Mouse (Mus musculus): ENCODE data around the gene Sptssa. TPM values are rescaled to one million over a fixed set of nuclear protein-coding genes. Genes with fewer than 3 reads are reported as not detected.

Gene Sptssa
- total RNA-seq, 2 experiments from 2014 or later: 19.1 to 22.9 TPM

DNA sequence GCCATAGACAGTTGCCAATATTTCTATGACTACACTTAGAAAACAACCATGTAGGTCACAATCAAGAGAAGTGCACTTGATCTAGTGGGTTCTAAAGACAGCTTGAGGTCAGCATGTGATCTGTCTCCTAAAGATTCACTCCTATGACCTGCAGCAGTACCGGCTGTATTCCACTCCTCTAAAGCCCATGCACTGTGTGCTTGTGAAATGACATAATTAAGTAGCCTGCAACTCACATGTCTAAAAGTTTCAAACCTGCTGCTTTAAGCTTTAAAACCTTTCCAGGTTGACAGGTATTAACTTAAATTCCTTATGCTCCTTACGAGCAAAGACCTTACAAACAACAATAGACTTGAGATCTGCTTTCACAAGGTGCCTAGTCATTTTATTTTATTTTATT lies 853 bp upstream of the Sptssa start:
- intact Hi-C loops (cut with DNase I; ENCODE audit: low total_unique reads): no loop called here
- no peak for DNase-seq

DNA sequence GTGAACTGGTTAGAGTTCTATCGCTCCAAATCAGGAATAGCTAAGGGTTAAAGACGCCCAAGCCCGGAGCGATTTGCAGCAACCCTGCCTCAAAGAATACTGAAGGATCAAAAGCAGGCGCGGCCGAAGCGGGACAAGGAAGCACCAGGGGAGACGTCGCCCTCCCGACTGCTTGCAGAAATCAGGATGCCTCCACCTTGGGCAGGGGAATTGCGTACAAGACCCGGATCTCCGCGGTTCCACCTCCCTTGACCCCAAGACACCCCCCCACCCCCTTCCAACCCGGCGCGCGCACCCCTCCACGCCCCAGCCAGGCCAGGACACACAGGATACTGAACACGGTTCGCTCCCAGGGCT lies 356 bp downstream of the Sptssa start:
- intact Hi-C loops (cut with DNase I; ENCODE audit: low total_unique reads): no loop called here
- DNase-seq: no peak

DNA sequence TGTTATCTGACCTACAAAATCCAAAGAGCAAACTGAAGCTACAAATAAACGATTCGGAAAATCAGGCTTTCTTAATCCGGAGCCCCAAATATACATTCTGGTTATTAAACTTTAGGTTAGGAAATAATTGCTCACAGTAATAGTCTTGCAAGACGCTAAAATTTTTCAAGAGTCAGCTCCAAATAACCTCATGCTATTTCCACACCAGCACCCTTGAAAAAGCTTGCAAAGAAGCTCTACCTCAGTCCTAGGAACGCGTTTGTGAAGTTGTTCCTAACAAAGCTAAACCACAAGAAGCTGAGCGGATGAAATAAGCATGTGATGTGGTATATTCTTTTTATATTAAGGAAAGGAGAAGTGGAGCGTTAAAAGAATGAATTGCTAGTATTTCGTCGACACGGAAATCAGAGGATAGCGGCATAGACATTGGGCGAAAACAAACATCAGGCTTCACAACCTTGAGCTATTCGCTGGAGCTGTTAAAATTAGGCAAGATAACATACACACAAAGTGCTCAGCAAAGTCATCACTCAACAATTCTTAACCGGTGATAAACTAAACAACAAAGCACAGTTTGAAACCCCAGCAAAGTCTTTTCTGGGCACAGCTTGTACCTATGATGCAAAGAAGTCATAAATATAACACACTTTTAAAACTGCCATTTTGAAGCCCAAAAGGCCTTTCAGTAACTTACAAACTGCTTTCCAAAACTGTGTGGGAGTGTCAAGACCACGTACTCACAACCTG lies 908 bp downstream of the Sptssa start:
- DNase-seq: no peak
- intact Hi-C loops (cut with DNase I; ENCODE audit: low total_unique reads): no loop called here

DNA sequence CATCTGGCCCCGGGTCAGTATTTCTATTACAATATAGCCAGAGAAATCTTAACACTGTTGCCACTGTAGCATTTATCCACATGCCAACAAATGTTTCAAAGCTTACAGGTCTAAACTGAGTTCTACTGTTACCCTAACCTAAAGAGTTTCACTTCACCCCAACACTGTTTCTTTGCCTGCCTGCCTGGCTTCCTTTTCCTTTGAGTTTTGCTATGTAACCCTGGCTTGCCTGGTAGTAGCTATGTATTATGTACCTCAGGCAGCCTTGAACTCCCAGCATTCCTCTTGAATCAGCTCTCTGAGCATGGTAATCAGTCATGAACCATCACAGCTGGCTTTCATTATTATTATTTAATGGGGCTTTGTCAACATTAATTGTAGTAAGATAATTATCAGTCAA lies 1.6 kb downstream of the Sptssa start:
- intact Hi-C loops (cut with DNase I; ENCODE audit: low total_unique reads): no loop called here
- no peak for DNase-seq

DNA sequence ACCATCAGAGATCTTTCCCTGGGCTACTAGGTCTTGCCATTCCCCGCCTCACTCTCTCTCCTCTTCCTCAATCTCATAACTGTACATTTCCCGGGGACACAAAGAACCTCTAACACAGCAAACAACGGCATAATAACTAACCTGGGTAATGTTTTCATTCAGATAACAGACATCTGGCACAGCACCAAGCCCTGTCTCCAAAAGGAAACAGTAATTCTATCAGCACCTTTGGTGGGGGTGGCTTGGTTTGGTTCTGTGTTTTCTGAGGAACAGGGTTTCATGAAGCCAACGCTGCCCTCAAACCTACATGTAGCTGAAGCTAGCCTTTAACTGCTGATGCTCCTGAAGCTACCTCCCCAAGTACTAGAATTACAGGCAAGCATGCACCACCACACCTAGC lies 2.2 kb downstream of the Sptssa start:
- intact Hi-C loops (cut with DNase I; ENCODE audit: low total_unique reads): no loop called here

DNA sequence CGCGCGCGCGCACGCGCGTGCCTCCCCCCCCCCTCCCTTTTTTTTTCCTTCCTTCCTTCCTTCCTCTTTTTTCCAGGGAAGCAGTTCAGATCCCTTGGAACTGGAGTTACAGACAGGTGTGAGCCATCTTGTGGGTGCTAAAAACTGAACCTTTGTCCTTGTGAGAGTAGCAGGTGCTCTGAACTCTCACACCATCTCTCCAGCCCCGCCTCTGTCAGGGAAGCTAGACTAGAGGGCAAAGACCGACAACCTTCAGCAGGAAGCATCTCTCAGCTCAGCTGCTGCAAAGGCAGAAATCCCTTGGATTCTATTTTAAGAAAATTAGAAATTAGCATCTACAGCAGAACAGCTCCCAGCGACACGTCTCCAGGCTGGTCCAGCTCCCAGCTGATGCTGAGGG lies 4.0 kb downstream of the Sptssa start:
- DNase-seq: no peak

More for the DNA sequence above, 2.2 kb downstream of the Sptssa start:
- DNase-seq: no peak

DNA sequence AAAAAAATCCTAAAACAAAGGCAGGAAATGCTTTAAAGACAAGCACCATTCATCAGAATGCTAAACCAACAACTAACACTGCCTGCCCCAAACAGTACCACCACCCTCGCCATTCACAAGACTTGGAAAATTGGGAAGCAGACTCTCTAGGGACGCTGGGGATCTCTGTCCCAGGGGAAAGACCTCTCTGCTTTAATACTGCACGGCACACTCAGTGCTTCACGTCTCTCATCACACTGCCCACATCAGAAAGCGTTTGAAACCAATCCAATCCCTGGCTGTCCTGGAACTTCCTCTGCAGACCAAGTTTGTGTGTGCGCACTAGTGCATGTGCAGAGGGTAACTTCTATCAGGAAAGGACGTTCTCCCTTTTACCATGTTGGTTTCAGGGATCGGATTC lies 4.6 kb downstream of the Sptssa start:
- intact Hi-C loops (cut with DNase I; ENCODE audit: low total_unique reads): no loop called here
- DNase-seq: no peak

More for the DNA sequence above, 4.0 kb downstream of the Sptssa start:
- intact Hi-C loops (cut with DNase I; ENCODE audit: low total_unique reads): no loop called here

DNA sequence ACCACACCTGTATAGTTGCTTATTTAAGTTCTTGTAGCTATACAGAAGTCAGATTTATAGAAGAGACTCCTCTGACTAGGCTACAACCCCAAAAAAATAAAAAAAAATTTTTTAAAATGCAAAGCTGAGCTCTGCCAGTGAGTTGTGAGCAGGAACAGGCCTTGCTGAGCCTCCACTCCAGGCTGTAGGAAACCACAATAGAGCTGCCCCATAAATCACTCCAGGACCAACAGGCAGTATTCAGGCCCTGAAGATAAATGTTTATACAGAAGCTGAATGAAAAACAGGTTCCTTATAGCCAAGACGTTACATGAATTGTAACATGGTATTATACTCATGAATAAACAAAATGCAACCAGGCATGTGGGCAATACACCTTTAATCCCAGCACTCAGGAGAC lies 5.2 kb downstream of the Sptssa start:
- DNase-seq: no peak
- intact Hi-C loops (cut with DNase I; ENCODE audit: low total_unique reads): no loop called here

DNA sequence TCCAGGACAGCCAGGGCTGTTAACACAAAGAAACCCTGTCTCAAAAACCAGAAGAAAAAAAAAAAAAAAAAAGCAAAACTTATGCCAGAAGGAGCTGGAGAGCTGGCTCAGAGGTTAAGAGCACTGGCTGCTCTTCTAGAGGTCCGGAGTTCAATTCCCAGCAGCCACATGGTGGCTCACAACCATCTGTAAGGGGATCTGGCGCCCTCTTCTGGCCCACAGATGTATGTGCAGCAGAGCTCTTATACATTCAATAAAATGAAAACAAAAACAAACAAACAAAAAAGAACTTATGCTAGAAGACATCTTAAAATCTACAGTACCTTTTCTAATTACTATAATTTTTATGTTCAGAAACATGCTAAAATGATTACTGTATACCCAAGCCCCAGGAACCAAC lies 11.4 kb downstream of the Sptssa start:
- no peak for DNase-seq
- intact Hi-C loops (cut with DNase I; ENCODE audit: low total_unique reads): no loop called here

DNA sequence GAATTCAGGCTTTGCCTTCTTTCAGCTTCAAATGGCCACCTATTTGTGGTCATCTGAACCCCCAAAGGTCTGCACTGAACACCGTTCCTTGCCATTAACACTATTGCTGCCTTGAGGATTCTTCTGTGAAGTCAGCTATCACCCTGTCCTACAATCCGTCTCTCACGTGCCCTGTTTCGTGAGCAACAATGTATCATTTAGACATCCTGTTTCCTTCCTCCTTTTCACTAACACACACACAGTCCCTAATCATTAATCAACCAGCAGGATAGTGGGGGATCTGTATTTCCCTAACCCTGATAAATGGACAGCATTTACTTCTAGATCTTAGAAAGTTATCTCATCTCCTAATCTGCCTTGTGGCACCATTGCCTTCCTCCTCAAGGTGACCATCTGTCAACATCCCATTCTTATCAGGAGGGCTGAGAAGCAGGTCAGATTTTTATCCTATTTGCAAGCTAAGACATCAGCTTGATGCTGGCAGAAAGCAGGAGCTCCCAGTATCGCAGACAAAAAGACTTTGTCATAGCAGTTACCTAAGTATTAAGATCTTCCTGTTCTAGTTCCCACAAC lies 13.0 kb downstream of the Sptssa start:
- DNase-seq: no peak
- intact Hi-C loops (cut with DNase I; ENCODE audit: low total_unique reads): no loop called here

DNA sequence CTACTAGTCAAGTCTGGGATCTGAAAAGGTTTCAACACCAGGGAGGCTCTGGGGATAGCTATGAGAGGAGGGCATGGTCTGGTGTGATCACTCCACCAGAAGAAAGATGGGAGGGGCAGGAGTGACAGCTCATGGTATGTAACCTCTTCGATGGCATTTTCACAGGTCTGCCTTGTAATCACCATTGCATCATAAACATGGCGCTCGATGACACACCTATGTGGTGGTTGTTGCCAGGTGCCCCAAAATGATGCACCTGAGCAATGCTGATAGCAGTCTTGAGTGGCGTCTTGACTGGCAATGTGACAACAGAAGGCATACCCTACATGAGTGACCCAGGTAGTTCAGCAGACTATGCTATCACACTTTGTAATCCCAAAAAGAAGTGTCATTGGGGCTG lies 15.0 kb downstream of the Sptssa start:
- intact Hi-C loops (cut with DNase I; ENCODE audit: low total_unique reads): no loop called here
- DNase-seq: no peak

DNA sequence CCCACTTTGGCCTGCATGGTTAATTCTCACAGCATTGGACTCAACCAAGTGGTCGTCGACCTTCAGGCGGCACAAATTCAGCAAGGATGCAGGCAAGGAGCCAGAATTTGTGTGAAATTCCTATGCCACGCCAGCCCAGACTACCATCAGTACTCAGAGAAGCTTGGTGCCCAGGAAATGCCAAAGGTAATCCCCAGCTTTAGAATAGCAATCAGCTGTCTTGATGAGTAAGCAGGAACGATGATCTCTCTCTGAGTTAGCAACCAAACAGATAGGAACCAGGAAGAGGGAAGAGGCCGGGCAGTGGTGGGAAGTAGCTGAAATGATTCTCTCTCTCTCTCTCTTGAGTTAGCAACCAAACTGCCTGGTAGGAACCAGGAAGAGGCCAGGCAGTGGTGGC lies 16.1 kb downstream of the Sptssa start:
- intact Hi-C loops (cut with DNase I; ENCODE audit: low total_unique reads): no loop called here
- no peak for DNase-seq

DNA sequence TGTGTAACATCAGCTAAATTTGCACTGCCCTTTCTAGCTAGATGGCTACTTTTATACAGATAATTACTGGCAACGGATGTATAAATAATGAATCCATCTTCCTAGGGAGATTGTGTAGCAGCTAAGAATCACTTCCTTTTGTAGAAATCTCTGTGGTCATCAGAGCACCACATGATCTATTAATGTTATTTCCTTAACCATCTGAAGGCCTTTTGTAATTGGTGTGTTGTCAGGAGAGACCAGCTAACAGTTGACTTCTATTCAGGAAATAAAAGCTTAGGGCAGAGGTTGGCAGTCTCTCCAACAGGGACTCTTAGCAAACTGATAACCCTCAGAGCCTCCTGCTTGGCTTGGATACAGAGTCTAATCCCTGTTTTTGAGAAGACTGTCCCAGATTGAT lies 19.3 kb downstream of the Sptssa start:
- no peak for DNase-seq
- intact Hi-C loops (cut with DNase I; ENCODE audit: low total_unique reads): no loop called here

DNA sequence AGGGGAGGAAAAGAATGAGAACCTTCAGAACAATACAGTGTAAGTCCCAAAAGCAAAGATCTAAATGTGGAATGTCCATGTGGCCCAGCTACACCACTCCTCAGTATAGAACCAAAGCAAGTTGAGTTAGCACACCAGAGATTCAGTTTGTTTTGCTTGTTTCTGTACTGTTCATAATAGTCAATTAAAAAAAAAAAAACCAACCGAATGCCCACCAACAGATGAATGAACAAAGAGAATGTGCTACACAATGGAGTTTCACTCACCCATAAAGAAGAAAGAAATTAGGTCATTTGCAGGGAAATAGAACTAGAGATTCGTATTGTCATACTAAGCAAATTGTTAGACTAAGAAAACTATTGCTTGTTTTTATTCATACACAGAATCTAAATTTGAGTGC lies 24.2 kb downstream of the Sptssa start:
- intact Hi-C loops (cut with DNase I; ENCODE audit: low total_unique reads): no loop called here
- DNase-seq: no peak

DNA sequence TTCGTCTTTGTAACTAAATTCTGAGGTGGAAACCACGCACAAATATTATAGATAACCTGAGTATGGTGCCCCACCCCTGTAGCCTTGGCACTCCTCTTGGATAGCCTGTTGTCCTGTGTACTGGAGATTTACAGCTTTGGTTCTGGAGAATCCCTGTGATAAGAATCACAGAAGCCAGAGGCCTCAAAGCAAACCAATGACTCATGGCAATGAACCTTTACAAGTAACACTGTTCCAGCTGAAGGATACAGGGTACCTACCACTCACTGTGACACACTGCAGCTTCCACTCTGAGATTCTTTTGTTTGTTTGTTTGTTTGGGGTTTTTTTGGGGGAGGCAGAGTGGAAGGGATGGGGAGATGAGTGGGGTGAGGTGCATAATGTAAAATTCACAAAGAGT lies 34.4 kb downstream of the Sptssa start:
- no peak for DNase-seq
- intact Hi-C loops (cut with DNase I; ENCODE audit: low total_unique reads): no loop called here

DNA sequence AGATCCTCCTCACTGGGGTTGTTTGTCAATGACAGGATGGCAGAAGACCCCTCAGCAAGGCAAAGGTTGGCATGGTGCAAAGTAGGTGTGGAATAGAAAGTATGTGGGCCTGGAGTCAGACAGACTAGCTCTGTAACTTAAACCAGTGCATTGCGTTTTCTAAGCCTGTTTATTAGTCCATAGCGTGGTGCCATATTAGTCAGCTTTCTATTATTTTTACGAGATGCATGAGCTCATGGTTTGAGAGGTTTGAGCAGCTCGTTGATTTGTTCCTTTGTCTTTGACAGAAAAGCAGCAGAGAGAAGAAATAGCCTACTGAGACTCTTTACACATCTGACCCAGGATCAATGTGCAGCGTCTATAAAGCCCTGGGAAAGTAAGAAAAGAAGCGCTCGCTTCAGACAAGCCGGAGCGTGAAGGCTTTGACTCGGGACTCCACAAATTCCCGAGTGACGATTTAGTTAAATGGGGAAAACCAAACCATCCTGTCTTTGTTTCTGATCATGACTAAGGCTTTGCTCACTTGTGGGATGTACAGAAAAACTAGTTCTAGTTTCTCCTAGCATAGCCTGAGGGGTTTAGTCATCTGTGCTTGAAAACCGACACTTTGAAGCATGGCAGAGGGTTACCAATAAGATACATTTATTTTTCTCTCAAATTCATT lies 36.2 kb downstream of the Sptssa start:
- intact Hi-C loops (cut with DNase I; ENCODE audit: low total_unique reads): no loop called here
- DNase-seq: no peak

DNA sequence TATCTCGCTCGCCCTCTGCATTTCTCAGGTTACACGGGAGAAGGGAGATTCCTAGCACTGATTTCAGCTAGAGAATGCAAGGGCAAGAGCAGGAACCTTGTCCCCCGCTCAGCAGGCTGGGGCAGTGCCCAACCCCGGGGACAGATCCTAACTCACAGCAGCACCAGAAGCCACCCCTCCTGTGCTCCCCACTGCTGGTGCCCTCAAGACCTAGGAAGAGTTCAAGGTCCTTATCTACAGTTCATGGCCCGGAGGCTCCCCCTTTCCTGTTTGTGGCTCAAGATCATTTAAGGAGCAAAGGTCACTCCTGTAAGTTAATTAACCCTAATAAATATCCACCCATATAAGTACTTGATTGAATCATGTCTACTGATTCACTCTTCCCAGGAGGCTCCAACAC lies 47.4 kb downstream of the Sptssa start:
- intact Hi-C loops (cut with DNase I; ENCODE audit: low total_unique reads): no loop called here
- no peak for DNase-seq

DNA sequence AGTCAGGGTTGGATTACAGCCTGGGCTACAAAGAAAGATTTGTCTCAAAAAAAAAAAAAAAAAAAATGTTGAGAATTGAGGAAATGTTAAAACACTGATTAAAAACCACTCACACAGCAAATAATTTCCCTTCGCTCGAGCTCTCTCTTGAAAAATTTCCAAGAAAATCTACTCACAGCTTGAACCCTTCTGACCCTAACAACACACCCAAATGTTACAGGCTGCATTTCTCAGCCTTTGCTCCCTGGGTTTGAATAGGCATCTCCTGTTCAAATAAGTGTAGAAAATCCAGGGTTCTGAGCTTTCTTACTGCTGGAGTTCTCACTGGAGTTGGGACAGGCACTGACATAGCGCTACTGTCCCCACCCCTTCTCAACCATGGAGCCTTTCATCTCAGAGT lies 51.2 kb downstream of the Sptssa start:
- no peak for DNase-seq
- intact Hi-C loops (cut with DNase I; ENCODE audit: low total_unique reads): no loop called here

DNA sequence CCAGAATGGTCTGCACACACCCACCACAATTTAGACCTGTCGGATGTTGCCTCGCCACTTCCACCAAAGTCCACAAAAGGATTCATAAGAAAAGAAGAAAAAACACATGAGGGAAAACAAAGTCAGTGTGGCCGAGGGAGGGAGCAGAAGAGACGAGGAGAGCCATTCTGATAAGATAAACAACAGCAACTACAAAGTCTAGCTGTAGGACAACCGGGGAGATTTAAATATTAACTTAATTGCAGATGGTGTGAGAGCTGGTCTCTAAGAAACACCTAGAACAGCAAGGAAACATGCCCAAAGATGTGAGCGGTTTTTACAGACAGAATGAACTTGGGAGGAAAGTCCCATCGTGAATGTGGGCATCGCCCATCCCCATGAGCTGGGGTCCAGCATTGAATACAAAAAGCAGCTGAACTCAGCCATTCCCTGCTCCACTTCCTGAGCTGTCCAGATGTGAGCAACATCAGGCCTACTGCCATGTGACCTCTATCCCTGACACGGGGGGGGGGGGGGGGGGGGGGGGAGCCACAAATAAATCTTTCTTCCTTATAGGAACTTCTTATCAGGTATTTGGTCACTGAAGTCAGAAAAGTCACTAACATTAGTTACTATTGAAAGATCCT lies 52.7 kb downstream of the Sptssa start:
- no peak for DNase-seq
- intact Hi-C loops (cut with DNase I; ENCODE audit: low total_unique reads): no loop called here

DNA sequence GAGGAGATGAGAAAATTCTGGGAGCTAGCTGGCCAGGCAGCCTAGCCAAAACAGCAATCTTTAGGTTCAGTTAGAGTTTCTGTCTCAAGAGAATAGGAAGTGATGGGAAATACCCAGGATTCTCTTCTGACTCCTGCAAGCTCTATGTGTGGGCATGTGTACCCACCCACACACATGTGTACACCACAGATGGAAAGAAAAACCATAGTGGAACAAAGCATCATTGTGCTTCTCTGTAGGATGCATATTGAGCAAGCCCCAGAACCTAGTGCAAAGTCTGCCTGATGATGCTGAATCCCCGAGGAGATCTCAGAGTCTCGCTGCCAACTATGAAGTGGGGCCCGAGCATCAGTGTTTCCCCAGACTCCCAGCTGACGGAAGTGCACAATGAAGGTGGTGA lies 55.9 kb downstream of the Sptssa start:
- intact Hi-C loops (cut with DNase I; ENCODE audit: low total_unique reads): no loop called here
- DNase-seq: no peak

DNA sequence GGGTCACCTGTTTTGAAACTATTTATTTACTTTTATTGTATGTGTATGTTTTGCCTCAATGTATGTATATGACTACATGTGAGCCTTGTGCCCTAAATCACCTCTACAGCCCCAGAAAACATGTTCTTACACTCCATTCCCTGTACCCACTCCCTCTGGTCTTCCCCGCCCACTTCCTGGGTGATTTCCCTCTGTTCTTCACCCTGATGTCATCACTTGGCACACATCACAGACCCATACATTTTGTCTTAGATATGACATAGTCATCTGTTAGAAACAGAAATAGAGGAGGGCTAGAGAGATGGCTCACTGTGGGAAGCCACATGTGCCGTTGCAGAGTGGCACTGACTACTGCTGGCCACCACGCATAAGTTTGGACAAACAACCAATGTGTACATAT lies 58.0 kb downstream of the Sptssa start:
- no peak for DNase-seq
- intact Hi-C loops (cut with DNase I; ENCODE audit: low total_unique reads): no loop called here

All from gastrocnemius, postnatal 14 days (tissue).